Mouse (Mus musculus) thymus, adult 18-20 months (tissue): ENCODE data around the gene Ncoa6.

ENCODE experiments used
- DNase-seq, 2 experiments: peaks; one replicate each; pipeline ENCODE4 v3.0.0; 2022; ENCODE audit warnings: mixed read lengths in 2 of 2

Ncoa6 gene

GRCm38 (mm10) chr2:155420911-155421310 is 52.8 kb downstream of the Ncoa6 start:
- no peak for DNase-seq

- no peak for DNase-seq
Measured at GRCm38 (mm10) chr2:155404635-155405034, 69.1 kb downstream of the Ncoa6 start.

DNA sequence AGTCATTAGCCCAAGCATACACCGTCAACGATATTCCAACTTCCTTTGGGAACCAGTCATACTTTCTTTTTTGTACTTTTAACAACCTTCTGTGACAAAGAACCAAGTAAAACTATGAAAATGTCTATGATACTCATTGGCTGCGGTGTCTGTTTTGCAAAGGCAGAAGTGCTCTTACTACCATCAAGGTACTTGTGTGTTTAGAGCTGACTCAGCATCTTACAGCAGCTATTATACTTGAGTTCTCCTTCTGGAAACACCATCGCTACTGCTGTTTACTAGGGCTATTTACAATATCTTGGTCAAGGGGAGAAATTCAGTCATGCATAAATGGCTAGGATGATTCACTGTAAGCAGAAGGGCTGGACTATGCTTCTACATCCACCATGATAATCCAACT is 71.8 kb downstream of the Ncoa6 start:
- DNase-seq = no peak

DNA sequence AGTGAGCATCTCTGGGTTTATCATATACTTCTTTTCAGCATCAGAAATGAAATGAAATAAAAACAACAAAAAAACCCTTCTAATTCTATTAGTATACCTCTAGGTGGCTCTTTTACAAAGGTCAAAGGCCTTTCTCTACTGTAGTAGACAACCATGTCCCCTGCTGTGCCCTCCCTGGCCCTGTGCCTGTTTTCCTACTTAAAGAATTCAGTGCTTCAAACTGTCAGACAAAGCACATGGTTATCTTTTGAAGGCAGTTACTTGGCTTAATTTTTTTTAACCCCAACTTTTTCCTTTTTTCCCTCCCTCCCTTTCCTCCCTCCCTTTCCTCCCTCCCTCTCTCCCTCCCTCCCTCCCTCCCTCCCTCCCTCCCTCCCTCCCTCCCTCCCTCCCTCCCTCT is 73.4 kb downstream of the Ncoa6 start:
- no peak for DNase-seq

- DNase-seq = no peak
Measured at GRCm38 (mm10) chr2:155394586-155394985, 79.1 kb downstream of the Ncoa6 start.

DNA sequence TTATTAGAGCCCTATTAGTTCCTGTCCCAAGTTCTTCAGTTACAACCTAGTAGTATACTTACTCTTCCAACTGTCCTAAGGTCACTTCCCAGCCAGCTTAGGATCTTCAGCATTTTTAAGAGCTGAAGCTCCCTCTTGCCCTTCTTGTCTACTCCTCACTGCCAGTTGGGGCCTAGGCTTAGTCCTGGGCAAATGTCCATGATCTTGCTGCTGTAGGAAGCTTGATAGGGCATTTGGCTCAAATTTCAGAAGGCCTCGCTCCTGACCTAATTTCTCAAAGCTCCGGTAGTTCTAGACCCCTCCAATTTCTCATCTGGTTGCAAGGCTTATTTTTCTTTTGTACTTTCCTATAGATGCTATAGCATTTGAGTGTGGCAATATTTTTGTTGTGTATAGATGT is 85.1 kb downstream of the Ncoa6 start:
- no peak for DNase-seq

DNA sequence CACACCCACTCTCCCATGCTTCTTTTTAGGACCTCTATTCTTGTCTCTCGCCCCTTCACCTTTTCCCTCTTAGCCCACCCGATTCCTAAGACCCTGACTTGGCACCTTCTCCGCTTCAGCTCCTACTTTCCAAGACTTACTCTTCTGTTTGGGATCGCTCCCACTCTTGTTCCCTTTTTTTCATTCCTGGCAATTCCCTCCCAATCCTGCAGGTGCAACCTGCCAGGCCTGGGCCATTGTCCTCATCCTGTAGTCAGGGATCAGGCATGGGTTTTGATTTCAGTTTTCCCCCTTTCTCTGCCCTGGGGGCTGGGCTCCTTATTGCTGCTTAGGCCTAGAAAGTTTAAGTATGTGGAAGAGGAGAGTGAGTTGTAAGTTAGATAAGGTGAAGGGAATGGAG is 86.6 kb downstream of the Ncoa6 start:
- no peak for DNase-seq

- DNase-seq = no peak
Measured at GRCm38 (mm10) chr2:155386534-155386899, 87.2 kb downstream of the Ncoa6 start.

GRCm38 (mm10) chr2:155385731-155386533 is 87.8 kb downstream of the Ncoa6 start:
- no peak for DNase-seq

DNA sequence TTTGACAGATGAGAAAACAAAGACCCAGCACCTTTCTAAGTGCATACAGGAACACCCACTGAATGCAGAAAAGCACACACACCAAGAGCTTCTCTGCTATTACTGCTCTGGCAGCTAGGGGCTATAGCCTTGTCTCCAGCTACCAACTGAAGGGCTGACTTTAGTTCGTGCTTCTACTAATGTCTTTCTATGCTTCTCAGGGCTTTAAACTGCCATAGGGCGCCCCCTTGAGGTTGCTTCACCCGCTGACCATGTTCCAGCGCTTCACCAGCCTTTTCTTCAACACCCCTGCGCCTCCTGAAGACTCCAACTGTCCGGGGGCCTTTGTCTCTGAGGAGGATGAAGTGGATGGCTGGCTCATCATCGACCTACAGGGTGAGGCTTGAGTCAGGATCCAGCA is 88.6 kb downstream of the Ncoa6 start:
- DNase-seq = peak; percentile 53 to 65

DNA sequence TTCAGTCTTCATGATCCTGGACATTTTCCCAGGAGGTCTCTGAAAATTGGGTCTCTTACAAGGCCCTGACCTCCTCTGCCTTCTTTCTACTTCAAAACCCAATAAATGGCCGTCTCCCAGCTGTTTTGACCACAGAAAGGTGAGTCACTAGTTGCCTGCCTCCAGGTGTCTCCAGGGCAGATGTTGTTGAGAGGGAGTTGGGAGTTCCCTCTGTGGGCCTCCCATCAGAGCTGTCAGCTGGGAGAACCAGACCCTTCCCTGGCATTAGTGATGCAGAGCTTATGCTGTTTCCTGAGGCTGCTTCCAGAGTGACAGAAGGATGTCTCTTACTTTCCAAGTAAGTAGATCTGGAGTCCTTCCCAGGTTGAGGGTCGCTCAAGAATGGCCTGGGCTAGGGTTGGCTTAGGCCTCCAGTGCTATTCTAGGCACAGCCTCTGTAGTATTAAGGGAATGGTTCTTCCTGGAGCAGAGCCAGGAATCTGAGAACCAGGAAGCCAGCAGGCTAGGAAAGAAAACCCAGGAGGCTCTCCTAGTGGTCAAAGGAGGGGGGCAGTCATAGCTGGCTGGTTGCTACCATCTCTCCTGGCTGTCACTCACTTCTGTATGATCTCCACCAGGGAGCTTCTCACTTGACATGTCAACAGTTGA is 90.8 kb downstream of the Ncoa6 start:
- DNase-seq = no peak

GRCm38 (mm10) chr2:155382332-155382700 is 91.4 kb downstream of the Ncoa6 start:
- DNase-seq = no peak

DNA sequence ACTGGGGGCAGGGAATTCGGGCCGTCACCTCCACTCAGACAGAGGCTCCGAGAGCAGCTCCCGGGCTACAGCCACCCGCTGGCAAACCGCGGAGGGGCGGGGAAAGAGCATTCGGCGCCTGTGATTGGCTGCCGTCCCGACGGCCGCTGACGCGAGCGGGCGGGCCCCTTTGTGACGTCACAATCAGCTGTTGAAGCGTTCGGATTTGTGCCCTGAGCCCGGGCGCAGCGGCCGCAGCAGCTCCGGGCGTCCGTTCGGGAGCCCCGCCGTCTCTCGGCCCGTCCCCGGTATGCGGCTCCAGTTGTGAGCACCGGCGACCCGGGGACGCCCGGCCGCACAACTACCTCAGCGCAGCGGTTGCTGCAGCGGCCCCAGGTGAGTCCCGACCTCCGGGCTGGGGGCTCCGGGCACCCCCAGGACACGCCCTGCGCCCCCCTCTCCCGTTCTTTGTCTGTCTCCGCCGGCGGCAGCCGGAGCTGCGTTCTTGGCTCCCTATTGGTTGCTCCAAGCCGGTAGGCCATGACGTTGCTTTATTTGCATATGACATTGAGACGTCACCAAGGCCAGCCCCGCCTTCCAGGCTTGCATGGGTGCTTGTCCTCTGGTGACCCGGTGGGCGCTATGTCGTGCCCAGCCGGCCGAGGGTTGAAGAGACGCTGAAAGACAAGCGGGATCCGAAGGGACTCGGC is 91.9 kb downstream of the Ncoa6 start:
- peak; percentile 94 to 95 for DNase-seq

- DNase-seq = no peak
Measured at GRCm38 (mm10) chr2:155381060-155381437, 92.6 kb downstream of the Ncoa6 start.

GRCm38 (mm10) chr2:155380261-155381059 is 93.2 kb downstream of the Ncoa6 start, which contains the start of gene Trp53inp2:
TSS of gene Trp53inp2 (plus strand) at chr2:155381059.
- DNase-seq = no peak

- DNase-seq = no peak
Measured at GRCm38 (mm10) chr2:155376191-155376590, 97.5 kb downstream of the Ncoa6 start.

- DNase-seq = no peak
Measured at GRCm38 (mm10) chr2:155374521-155374920, 99.2 kb downstream of the Ncoa6 start.

DNA sequence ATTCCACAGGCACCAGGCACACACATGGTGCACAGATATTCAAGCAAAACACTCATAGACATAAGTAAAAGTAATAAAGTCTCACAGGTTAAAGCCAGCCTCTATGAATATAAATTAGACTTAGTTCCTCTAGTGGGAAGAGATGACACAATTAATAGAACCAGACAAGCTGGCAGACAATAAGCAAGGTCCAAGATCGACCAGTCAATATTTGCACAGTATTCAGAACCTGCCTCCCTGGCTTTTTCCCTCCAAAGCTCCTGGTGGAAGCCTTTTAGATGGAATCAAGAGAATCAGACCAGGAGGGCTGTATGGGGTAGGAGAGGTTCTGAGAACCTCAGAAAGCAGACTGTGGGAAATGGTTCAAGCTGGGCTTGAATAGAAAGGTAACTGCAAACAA is 99.8 kb downstream of the Ncoa6 start:
- no peak for DNase-seq

GRCm38 (mm10) chr2:155373302-155373701 is 100.4 kb downstream of the Ncoa6 start:
- DNase-seq = no peak

- DNase-seq = no peak
Measured at GRCm38 (mm10) chr2:155372451-155372850, 101.2 kb downstream of the Ncoa6 start.

DNA sequence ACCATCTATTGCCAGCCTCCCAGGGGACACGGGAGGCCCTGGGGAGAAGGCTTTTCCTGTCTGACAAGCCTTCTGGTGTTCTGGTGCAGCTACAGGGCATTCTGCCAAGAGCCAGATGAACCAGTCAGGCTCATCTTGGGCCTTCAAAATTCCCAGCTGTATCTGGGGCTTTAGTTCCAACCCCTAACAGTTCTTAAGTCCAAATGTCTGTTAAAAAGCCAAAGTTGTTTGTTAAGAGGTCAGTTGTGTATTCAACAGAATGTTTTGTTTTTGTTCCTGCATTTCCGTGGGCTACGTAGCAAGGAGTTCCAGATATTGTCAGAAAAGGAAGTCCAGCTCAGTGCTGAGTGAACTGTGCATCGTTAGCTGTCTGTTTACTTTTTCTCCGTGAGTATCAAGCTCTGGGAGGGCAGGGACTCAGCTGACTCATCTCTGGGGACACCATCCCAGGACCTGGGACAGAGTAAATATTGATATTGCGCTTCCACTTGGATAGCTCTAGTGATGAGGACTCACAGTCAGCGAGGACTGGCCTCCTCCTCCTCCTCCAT is 104.3 kb downstream of the Ncoa6 start:
- no peak for DNase-seq

DNA sequence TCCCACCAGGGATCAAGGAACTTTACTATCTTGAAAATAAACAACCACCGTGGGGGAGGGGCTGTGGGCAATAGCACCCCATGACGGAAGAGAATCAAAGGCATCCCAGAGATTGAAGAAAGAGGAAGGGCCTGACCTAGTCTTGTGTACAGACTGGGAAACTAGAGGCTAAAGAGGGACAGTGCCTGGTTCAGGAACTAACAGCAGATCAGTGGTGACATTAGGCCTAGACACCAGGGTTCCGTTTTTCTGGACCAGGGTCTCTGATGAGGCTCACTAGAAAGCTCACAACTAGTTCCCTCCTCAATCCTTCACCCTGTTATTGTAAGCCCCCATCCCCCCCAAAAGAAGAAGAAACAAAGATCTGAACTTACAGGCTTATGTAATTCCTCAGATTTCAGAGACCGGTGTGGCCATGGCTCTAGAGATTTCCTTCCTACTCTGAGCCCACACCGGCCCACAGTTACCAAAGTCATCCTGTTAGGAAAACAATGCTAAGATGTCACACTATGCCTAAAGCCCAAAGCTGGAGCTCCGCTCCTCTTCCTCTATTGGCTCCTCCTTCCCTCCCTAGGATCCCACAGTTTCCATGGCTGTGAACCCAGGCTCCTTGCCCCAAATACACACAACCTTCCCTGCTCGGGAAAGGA is 105.9 kb downstream of the Ncoa6 start:
- DNase-seq = no peak
